Mouse (Mus musculus) c-Kit-negative CD71-positive TER-119-positive erythroid progenitor cells, embryonic 14.5 days (primary cell): ENCODE data around the gene Tnfaip3.

Experiments
- DNase-seq: peaks from one replicate; pipeline ENCODE4 v3.0.0-alpha.2; 2013; ENCODE audit warnings: low read depth, low spot score

The Tnfaip3 gene

DNA sequence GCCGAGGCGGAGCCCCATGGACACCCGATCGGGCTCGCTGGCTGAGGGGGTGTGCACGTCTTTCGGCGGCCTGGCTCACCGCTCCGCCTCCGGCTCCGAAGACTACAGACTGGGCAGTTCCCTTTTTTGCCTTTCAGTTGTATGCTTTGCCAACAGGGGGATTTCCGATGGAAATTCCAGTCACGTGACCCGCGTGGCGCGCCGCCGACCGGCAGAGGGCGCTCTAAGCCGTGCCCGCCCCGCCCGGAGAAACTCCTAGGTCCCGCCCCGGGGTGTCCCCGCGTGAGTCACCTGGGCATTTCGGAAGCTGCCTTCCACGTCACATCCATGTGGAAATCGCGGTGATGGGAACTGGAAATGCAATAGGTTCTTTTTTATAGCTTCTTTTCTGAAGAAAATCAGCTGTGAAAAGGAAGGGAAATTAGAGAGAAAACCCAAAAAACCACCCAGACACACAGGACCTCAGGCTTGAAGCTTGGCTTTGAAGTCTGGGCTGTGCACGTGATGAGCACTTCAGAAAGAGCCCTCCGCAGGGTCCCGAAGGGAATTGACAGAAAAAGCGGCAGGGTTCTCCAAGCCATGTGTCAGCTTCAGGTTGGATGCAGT lies at the start of gene Tnfaip3:
Gene Tnfaip3, minus strand, starts transcription at position 401 of the 606 bp plus-strand sequence.
- peak; percentile 61 for DNase-seq

GRCm38 (mm10) chr10:19064651-19065601 lies 49.5 kb upstream of the Tnfaip3 start:
- DNase-seq = no peak

DNA sequence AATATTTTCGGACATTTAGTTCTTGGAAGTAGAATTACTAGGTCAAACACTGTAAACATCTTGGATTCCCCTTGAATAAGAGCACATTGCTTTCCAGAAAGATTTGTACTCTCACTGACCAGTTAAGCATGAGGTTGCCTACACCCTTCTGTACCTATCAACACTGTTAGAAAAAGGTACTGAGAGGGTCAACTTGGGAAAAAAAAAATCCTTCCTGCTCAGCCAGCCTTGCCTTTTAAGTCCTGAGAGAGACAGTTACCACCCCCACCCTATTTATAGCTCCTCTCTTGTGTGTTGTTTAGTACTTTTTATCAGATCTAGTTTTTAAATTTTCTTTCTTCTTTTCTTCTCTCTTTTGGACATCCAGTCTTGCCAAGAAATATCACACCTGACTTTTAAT lies 48.2 kb upstream of the Tnfaip3 start:
- DNase-seq = no peak

GRCm38 (mm10) chr10:19063208-19063607 lies 47.8 kb upstream of the Tnfaip3 start:
- no peak for DNase-seq

DNA sequence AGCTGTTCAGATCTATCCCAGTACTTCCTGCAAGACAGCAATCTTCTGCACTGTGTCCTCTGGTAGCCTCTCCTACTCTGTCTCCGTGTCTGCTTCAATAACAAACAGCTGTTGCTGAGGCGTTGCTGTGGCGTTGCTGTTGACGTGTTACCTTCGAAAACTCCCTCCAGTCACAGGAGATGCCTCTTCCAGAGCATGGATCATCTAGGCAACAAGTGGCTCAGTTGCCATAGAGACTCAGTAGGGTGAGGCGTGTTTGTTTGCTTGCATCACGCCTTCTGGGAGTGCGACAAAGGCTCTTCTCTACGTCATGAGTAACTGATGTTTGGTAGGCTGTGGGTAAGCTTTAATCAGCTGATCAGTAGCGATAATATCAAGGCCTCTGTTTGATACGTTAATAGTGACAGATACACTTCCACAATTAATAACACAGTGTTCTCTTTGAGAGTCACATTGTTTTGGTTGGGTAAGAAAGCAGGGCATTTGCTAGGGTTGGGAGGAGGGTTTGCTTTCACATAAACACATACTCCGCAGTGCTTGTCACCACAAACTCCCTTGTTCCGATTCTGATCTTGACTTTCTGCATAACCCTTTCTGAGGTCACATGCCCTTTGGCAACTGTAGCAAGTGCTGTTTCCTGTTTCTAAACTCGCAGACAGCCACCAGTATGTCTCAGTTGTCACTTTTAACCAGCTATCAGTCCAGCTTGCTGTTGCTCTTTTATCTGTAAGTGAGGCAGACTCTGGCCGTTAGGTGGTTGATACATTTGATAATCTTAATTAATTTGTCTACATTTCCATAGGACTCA lies 46.8 kb upstream of the Tnfaip3 start:
- no peak for DNase-seq

DNA sequence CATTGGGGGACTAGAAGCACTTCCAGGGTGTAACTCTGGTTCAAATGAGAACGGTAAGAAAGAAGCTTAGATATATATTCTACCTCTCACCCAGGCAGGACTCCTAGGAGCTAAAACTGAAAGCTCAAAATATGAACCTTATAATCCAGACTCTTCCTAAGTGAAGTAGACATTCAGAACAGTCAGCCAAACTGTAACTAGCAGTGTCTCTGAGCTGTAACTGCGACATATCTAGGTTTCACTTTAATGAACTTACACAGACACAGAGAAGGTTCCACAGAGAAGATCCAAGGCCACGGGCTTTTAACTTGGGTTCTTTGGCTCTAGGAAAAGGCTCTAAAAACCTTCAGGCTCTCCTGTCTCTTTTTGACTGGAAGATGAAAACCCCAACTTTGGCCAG lies 45.7 kb upstream of the Tnfaip3 start:
- DNase-seq = no peak

- no peak for DNase-seq
Measured at GRCm38 (mm10) chr10:19053524-19053923, 38.1 kb upstream of the Tnfaip3 start.

DNA sequence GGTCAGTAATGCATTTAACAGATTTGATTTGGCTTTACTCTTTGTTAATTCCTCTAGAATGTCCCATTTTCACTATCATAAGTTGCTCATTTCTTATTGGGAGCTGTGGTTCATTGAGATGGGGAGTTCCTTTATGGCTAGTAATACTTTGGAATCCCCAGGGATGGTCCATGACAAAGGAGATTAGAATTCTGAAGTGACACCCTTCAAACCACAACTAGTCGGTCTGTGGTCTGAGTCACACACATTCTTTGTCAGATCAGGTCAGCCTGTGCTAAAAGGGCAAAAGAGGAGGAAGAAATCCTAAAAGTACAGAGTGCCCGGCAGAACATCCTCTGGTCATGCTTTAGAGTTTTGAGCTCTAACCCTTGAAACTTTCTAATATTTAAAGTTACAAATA lies 30.5 kb upstream of the Tnfaip3 start:
- no peak for DNase-seq

- DNase-seq = no peak
Measured at GRCm38 (mm10) chr10:19044765-19045516, 29.5 kb upstream of the Tnfaip3 start.

- DNase-seq = no peak
Measured at GRCm38 (mm10) chr10:19043529-19044262, 28.2 kb upstream of the Tnfaip3 start.

GRCm38 (mm10) chr10:19040147-19040546 lies 24.7 kb upstream of the Tnfaip3 start:
- no peak for DNase-seq

- no peak for DNase-seq
Measured at GRCm38 (mm10) chr10:19034764-19035163, 19.3 kb upstream of the Tnfaip3 start.

DNA sequence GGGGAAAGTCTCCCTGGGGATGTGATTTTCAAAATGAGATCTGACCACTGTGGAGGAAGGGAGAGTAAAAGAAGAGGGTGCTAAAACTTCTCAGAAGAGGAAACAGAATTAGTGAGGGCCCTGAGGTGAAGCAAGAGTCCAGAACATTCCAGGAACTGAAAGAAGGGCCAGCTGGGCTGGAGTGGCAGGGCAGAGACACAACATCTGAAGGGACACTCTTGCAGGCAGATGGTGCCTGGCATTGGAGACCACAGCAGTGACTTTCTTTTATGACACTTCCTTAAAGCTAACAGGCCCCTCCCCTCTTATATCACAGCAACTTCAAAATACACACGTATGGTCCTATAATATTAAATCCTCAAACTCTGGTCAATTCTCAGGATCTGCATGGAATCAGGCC lies 18.2 kb upstream of the Tnfaip3 start:
- DNase-seq = no peak

- no peak for DNase-seq
Measured at GRCm38 (mm10) chr10:19031875-19032274, 16.4 kb upstream of the Tnfaip3 start.

- DNase-seq = no peak
Measured at GRCm38 (mm10) chr10:19030628-19031027, 15.2 kb upstream of the Tnfaip3 start.

- no peak for DNase-seq
Measured at GRCm38 (mm10) chr10:19026710-19027109, 11.3 kb upstream of the Tnfaip3 start.

- DNase-seq = no peak
Measured at GRCm38 (mm10) chr10:19024353-19024752, 8.9 kb upstream of the Tnfaip3 start.

DNA sequence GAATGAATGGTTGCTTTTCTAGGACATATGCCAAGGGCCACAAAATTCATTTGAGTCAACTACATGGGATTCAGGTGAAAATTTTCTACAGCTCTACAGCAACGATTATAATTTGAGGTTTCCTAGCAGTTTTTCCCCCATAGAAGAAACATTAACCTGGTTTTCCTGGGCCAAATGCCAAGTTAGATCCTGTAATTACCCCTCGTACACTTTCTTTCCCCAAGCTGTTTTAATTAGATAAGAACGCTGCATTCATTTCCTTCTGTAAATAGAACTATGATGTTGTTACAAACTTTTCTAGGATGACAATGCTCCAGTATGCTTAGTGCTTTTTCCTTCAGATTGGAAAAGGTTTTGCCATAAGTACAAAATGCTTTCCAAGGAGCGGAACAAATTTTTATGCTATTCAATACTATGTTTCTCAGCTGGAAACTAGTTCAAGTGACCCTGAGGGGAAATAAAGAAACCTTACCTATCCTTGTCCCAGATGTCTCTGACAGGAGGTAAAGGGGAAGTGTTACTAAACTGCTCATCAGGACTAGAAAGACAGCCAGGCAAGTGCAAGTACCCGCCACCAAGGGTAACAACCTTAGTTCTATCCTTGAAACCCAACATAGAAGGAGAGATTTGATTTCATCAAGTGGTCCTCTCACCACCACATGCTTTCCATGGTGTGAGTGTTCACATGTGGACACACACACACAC lies 8.3 kb upstream of the Tnfaip3 start:
- no peak for DNase-seq

DNA sequence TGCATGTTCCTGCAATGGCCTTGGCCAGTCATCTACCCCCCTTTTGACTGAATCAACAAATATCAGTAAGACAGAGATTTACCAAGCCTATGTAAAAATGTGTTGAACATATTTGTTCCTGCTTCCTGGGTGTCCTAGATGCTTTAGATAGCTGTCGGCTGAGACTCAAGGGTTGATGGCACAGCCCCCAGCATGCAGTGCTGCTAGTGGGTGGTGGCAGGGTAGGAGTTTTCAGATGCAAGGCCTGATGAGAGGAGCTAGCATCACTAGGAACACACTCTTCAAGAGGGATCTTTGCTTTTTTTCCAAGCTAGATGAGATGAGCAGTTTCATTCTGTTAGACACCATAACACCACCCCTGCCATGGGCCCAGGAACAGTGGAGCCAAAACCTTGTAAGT lies 6.8 kb upstream of the Tnfaip3 start:
- no peak for DNase-seq

DNA sequence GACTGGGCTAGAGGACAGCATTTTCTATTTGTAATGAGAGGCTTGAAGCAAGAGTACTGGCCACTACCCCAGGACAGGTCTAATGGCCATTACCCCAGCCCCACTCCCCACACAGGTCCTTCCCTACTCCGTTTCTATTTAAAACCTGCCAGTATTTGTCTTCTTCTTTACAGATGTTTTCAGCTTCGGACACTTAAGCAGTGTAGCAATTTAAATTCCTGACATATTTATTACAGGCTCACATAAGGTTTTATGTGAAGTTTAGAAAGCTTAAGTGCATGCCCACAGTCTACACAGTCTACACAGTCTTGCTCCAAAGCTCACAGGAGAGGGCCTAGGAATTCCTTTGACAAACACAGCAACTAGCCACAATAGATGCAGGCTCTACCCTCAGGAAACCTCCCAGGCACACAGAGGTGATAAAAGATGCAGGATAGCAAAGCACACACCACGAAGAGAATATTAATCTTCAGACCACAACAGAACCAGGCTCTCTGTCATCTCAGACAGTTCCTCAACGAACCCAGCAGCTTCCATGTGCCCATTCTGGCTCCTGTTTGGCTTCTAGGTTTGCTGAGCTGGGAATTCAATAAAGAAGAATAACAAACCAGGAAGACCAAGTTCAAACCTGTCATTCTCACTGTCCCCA lies 1.5 kb upstream of the Tnfaip3 start:
- no peak for DNase-seq
